Mouse (Mus musculus): ENCODE data around the gene Kctd20.

- no peak for TF ChIP-seq POLR2A (IDR thresholded peaks at IDR 0.05; ENCODE audit: low read depth, low read length)
- no peak for TF ChIP-seq CTCF (IDR thresholded peaks at IDR 0.05; ENCODE audit: borderline replicate concordance, insufficient read depth, low read length)
Observed at GRCm38 (mm10) chr17:28984724-28985420, 33.1 kb downstream of the Kctd20 start.
